Mouse (Mus musculus) heart, embryonic 10.5 days (tissue): ENCODE results near the gene Nmt2. TPM values are rescaled to one million over a fixed set of nuclear protein-coding genes. Genes with fewer than 3 reads are reported as not detected.

ENCODE experiments used
- DNase-seq: peaks from one replicate; pipeline ENCODE4 v3.0.0-alpha.2; 2017; ENCODE audit warnings: low spot score
- H3K27ac ChIP-seq: fragments of 300-500 bp; sonication (generic); 2 replicates; pipeline ENCODE4 v1.5.1; 2016; ENCODE audit warnings: mild to moderate bottlenecking
- H3K27me3 ChIP-seq: fragments of 300-500 bp; sonication (generic); 2 replicates; pipeline ENCODE4 v1.6.1; 2016; ENCODE audit warnings: mild to moderate bottlenecking; ENCODE audit not compliant: poor library complexity, insufficient read depth, severe bottlenecking
- H3K36me3 ChIP-seq: fragments of 300-500 bp; sonication (generic); 2 replicates; pipeline ENCODE4 v1.6.1; 2016; ENCODE audit warnings: mild to moderate bottlenecking, moderate library complexity
- H3K4me1 ChIP-seq: fragments of 300-500 bp; sonication (generic); 2 replicates; pipeline ENCODE4 v1.6.1; 2016; ENCODE audit warnings: mild to moderate bottlenecking
- H3K4me3 ChIP-seq: fragments of 300-500 bp; sonication (generic); 2 replicates; pipeline ENCODE4 v1.5.1; 2016; ENCODE audit warnings: mild to moderate bottlenecking, moderate library complexity
- H3K9me3 ChIP-seq: fragments of 300-500 bp; sonication (generic); 2 replicates; pipeline ENCODE4 v1.6.1; 2016; ENCODE audit warnings: mild to moderate bottlenecking, moderate library complexity
- WGBS: fragments of 180-500 bp; shearing (Covaris S2); methylation state at CpG from one replicate; pipeline ENCODE4 v1.1.7; 2016; 5-methylcytosine and 5-hydroxymethylcytosine counted together
- polyA plus RNA-seq: library from polyadenylated mRNA; unstranded; fragments of >200 nt; fragmentation: Nextera tagmentation; extraction: Ambion mirVana; gene quantifications from 2 replicates; pipeline ENCODE4 v1.2.1, GENCODE M21; 2016

Nmt2 gene
- polyA plus RNA-seq, 1 experiment from 2014 or later, result 39.0 TPM

DNA sequence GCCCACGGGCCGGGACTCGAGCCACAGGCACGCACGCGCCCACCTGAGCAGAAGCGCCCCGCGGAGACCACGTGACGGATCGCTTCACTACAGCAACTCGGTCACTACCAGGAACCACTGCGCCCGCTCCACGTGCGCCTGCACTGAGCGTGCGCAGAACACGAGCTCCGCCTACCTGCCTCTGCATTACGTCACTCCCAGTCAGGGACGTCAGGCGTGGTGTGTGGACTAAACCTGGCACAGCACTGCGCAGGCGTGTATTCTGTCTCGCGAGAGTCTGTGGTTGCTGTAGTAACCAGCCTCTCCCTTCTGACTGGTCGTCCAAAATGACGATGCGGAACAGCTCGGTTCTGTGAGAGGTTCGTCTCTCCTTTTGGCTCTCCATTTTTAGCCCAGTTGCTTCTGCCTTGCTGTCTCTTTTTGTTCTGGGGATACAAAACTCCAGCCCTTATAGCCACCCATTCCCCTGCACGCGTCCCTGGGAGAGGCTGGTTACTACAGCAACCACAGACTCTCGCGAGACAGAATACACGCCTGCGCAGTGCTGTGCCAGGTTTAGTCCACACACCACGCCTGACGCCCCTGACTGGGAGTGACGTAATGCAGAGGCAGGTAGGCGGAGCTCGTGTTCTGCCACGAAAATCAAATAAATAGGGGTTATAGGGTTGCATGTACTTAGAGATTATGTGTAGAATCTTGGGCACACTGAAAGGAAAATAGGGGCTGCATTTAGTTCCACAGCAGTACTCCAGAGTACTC lies 48.7 kb downstream of the Nmt2 start, which contains the start of gene Rpp38:
Rpp38 (minus strand) TSS at position 160 of the 759 bp plus-strand sequence.
- peak; percentile 99 for DNase-seq
- Histone ChIP-seq H3K36me3 (peaks cover 21% of the 10 kb centered on the region), H3K4me1 (peaks cover 15% of the 10 kb centered on the region), H3K9me3 (no peaks in the 10 kb centered on the region), H3K27ac (peak within 1 kb of the TSS; percentile 92), H3K27me3 (peaks cover 11% of the 10 kb centered on the region; the same call in 1 of the 2 replicates), H3K4me3 (peak within 1 kb of the TSS; percentile 81)
- WGBS, result under 1% methylated on average over 45 of the region's 45 CpGs

DNA sequence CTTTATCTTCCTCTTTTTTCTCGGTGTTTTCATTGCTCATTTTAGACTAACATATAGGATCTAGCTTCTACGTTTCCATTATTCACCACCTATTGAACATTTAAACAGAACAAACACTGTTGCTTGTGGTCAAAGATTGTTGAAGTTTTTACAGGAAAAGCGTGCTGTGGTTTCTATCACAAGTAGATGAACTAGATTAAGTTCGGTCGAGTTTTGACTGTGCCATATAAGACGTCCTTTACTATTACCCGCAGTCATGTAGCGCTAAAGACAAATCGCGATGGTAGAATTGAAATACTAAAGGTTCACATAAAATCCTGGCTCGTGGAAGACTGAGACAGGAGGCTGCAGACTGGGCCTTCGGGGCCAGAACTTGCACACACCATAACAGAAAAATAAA lies 49.7 kb downstream of the Nmt2 start:
- Histone ChIP-seq H3K27ac (no peak overlapping the region), H3K9me3 (no peaks in the 10 kb centered on the region), H3K4me3 (no peak overlapping the region), H3K36me3 (peaks cover 11% of the 10 kb centered on the region), H3K4me1 (peaks cover 15% of the 10 kb centered on the region), H3K27me3 (peaks cover 11% of the 10 kb centered on the region; the same call in 1 of the 2 replicates)
- DNase-seq, result no peak
- 89% methylated on average over 12 of the region's 12 CpGs for WGBS

DNA sequence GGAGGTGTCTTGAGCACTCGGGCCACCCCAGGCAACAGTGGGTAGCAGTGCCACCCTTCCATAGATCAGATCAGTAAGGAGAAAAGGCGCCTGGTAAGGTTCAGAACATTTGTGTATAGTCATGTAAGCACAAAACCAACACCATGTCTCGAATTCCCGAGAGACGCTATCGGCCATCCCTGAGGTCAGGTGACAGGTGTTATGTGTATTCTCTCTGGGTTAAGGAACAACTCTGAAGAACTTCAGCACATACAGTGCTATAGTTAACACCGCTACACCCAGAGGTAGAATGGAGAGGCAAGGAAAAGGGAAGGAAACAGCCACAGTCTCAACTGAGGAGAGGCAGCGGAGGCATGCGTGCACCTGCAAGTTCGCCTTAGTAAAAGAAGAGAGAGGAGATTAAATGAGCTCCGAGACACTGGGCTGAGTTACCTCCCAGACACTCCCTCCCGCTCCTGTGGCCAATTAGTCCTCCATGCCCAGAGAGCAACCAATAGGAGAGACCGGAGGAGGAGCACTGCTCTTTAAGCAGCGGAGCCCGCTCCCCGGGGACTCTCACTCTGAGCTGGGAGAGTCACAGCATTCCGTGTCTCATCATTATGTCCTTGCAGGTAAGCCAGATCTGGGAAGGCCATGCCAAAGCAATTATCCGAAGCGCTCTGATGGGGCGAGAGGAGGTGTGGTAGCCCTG lies 51.7 kb downstream of the Nmt2 start, which contains the start of gene Acbd7:
Acbd7 (plus strand) TSS at position 558 of the 691 bp plus-strand sequence.
- peak; percentile 90 for DNase-seq
- H3K27ac ChIP-seq, result no peak within 1 kb of the TSS
- whole genome bisulfite sequencing, result 6% methylated on average over 20 of the region's 20 CpGs
- H3K9me3 ChIP-seq, result no peaks in the 10 kb centered on the region
- peak within 1 kb of the TSS; percentile 55 for H3K4me3 ChIP-seq
- peaks cover 15% of the 10 kb centered on the region for H3K4me1 ChIP-seq
- H3K36me3 ChIP-seq, result no peaks in the 10 kb centered on the region
- H3K27me3 ChIP-seq, result peaks cover 11% of the 10 kb centered on the region; the same call in 1 of the 2 replicates

DNA sequence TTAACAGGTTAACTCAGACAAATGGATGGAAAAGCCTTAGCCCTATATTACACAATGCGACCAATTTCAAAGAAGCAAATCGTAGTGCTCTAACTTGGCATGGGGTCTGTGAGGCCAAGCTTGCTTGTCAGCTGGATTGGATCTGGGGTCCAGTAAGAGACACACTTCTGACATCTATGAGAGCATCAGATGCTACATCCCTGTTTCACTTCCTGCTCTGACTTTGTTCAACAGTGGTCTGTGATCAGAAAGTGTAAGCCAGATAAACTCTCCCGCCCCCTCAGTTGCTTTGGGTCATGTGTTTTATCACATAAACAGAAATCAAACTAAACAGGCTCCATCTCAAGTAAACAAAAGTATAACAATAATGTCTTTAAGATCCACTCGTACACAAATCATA lies 64.4 kb downstream of the Nmt2 start:
- Histone ChIP-seq H3K27me3 (0 out of 2 replicates have a peak, but pooled peaks cover 6% of the 10 kb centered on the region), H3K27ac (no peak overlapping the region), H3K4me3 (no peak overlapping the region), H3K36me3 (no peaks in the 10 kb centered on the region), H3K9me3 (no peaks in the 10 kb centered on the region), H3K4me1 (no peaks in the 10 kb centered on the region)
- WGBS, result 70% methylated on average over 4 of the region's 4 CpGs
- no peak for DNase-seq

DNA sequence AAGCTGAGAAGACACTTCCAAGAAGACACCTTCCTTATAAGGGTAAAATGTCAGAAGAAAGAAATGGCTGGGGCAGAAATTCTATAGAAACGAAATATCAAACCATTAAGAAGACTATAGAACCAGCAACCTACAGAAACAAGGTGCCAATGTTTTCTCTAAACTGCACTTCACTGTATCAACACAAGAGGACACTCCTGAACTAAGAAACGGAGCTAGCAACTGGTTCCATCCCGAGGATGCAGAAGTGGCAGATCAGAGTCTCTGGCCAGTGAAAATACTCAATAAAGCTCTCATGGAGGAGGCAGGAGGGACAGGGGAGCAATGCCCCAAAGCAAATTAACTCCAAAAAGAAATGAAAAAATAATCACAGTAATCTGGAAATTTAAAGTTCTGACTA lies 64.9 kb downstream of the Nmt2 start:
- Histone ChIP-seq H3K27ac (no peak overlapping the region), H3K9me3 (no peaks in the 10 kb centered on the region), H3K4me1 (no peaks in the 10 kb centered on the region), H3K4me3 (no peak overlapping the region), H3K36me3 (no peaks in the 10 kb centered on the region), H3K27me3 (0 out of 2 replicates have a peak, but pooled peaks cover 6% of the 10 kb centered on the region)
- 18% methylated on average over 3 of the region's 3 CpGs for WGBS
- DNase-seq, result no peak

DNA sequence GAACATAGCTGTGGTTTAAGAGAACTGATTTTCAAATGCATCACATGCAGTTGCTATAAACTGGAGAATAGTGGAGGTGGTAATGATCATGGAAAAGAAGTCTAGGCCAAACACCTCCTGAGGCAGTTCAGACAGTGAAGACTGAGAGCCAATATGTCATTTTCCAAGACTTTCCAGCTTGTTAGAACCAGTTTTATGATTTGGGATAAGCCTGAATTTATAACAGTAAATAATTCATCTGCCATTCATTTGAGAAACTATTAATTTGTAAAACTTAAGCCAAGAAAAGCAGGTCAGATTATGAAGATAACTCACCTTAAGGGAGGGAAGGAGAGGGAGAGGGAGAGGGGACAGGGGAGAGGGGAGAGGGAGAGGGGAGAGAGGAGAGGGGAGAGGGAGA lies 69.1 kb downstream of the Nmt2 start:
- no peak for DNase-seq
- no peaks in the 10 kb centered on the region for H3K27me3 ChIP-seq
- H3K27ac ChIP-seq, result no peak overlapping the region
- no peaks in the 10 kb centered on the region for H3K36me3 ChIP-seq
- no peaks in the 10 kb centered on the region for H3K4me1 ChIP-seq
- H3K9me3 ChIP-seq, result no peaks in the 10 kb centered on the region
- H3K4me3 ChIP-seq, result no peak overlapping the region

DNA sequence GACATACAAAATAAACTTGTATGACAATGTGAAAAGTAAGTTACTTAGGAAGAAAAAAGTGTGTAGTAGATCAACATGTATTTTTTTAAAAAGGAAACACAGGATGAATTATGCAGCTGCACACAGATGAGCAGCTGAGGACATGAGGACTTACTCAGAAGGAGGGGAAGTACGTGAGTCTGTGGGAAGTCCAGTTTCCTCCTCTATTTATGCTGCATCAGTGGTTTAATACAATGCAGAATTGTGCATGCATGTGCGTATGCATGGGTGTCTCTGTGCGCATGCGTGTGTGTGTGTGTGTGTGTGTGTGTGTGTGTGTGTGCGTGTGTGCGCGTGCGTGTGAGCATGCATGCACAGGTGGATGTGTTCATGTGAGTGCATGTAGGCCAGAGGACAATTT lies 71.8 kb downstream of the Nmt2 start:
- Histone ChIP-seq H3K4me3 (no peak overlapping the region), H3K36me3 (no peaks in the 10 kb centered on the region), H3K4me1 (no peaks in the 10 kb centered on the region), H3K27me3 (no peaks in the 10 kb centered on the region), H3K27ac (no peak overlapping the region), H3K9me3 (no peaks in the 10 kb centered on the region)
- no peak for DNase-seq
- WGBS, result 85% methylated on average over 8 of the region's 8 CpGs

DNA sequence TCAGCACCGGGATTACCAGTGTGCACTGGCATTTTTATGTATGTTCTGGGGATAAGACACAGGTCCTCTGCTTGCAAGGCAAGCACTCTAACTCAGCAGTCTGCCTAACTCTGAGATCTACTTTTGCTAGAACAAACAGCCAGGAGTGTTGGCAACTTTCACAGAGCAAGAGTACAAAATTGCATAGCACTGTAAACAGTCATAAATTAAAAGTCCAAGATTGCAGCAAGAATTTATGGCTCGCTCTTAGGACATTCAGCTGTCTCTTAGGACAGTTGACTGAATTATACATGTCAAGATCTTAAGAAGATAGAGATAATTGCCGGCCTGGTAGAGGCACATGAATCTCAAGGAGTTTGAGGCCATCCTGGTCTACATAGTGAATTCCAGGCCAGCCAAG lies 72.3 kb downstream of the Nmt2 start:
- 72% methylated on average over 3 of the region's 3 CpGs for WGBS

DNA sequence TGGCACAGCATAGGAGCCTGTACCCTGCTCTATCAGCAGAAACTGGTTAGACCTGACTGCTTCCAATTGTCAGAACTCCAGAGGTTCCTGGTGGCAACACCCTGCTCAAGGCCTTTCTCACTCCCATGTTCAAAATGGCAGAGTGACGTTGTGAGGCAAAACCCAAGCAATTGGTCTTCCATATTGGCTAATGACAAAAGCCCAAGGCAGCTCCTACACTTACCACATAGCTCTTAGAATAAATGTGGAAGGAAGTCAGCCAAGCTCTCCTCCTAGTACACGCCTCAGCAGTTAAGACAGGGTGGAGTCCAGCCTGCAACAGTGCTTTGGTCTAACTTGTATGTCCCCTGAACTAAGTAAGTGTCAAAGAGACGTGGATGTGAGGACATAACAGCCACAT lies 73.9 kb downstream of the Nmt2 start:
- DNase-seq, result peak; percentile 25
- Histone ChIP-seq H3K4me3 (no peak overlapping the region), H3K36me3 (no peaks in the 10 kb centered on the region), H3K9me3 (no peaks in the 10 kb centered on the region), H3K27me3 (no peaks in the 10 kb centered on the region), H3K27ac (no peak overlapping the region), H3K4me1 (no peaks in the 10 kb centered on the region)
- 70% methylated on average over 3 of the region's 3 CpGs for WGBS

More for the DNA sequence above, 72.3 kb downstream of the Nmt2 start:
- no peaks in the 10 kb centered on the region for H3K27me3 ChIP-seq
- DNase-seq, result peak; percentile 46
- H3K36me3 ChIP-seq, result no peaks in the 10 kb centered on the region
- H3K4me3 ChIP-seq, result no peak overlapping the region
- H3K27ac ChIP-seq, result no peak overlapping the region
- no peaks in the 10 kb centered on the region for H3K9me3 ChIP-seq
- no peaks in the 10 kb centered on the region for H3K4me1 ChIP-seq

DNA sequence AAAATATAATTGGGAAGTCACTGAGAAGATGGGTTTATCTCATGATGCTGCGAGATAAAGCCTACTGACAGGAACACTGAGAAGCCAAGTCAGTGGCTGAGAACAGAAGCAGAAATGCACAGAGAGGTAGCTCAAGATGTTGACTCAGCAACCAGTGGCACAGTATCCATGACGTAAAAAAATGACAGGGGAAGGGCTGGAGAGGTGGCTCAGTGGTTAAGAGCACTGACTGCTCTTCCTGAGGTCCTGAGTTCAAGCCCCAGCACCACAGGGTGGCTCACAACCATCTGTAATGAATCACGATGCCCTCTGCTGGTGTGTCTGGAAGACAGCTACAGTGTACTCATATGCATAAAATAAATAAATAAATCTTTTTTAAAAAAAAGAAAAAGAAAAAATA lies 77.1 kb downstream of the Nmt2 start:
- Histone ChIP-seq H3K9me3 (no peaks in the 10 kb centered on the region), H3K27me3 (no peaks in the 10 kb centered on the region), H3K4me3 (no peak overlapping the region), H3K4me1 (no peaks in the 10 kb centered on the region), H3K36me3 (no peaks in the 10 kb centered on the region), H3K27ac (no peak overlapping the region)
- 71% methylated on average over 3 of the region's 3 CpGs for WGBS
- no peak for DNase-seq

DNA sequence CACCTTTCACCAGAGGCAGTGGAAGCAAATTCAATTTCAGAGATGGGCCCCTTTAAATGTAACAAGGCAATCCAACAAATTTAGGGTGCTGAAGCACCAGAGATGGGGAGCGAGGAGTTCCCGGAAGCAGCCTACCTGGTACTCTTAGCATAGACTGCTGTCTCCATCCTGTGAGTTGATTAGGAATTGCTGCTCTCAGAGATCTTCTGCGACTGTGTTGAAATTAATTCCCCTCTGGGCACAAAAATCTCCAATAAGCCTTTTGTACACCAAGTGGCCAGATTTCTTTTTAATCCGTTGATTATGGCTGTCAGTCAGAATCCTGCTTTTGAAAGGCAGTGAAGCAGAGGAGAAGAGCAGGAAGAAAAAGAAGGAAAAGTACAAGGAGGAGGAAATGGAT lies 81.1 kb downstream of the Nmt2 start:
- no peaks in the 10 kb centered on the region for H3K9me3 ChIP-seq
- no peak overlapping the region for H3K27ac ChIP-seq
- H3K4me1 ChIP-seq, result no peaks in the 10 kb centered on the region
- no peaks in the 10 kb centered on the region for H3K36me3 ChIP-seq
- H3K4me3 ChIP-seq, result no peak overlapping the region
- no peaks in the 10 kb centered on the region for H3K27me3 ChIP-seq
- WGBS, result 77% methylated on average over 4 of the region's 4 CpGs
- no peak for DNase-seq
